Mouse (Mus musculus) forebrain, embryonic 14.5 days (tissue): Measurements from ENCODE around the gene Larp1. TPM values are rescaled to one million over a fixed set of nuclear protein-coding genes. Genes with fewer than 3 reads are reported as not detected.

Experiments
- ATAC-seq: fragments of 200-750 bp; cut with Nextera tagmentation; 2 replicates; pipeline ENCODE4 v1.8.0; 2017; ENCODE audit warnings: mild to moderate bottlenecking, moderate library complexity
- DNase-seq: peaks from one replicate; pipeline ENCODE4 v3.0.0-alpha.2; 2015; ENCODE audit warnings: low spot score
- H3K27ac ChIP-seq: fragments of 300-500 bp; sonication (generic); 2 replicates; pipeline ENCODE4 v1.5.1; 2014; ENCODE audit warnings: low read depth, mild to moderate bottlenecking, control low read depth, low read length, moderate library complexity
- H3K27me3 ChIP-seq: fragments of 300-500 bp; sonication (generic); replicated peaks from 2 replicates; pipeline ENCODE4 v1.6.1; 2014; ENCODE audit warnings: low read length, control low read depth, mixed read lengths; ENCODE audit not compliant: control insufficient read depth, insufficient read depth
- H3K36me3 ChIP-seq: fragments of 300-500 bp; sonication (generic); 2 replicates; pipeline ENCODE4 v1.6.1; 2014; ENCODE audit warnings: low read length, control low read depth; ENCODE audit not compliant: control insufficient read depth, insufficient read depth
- H3K4me1 ChIP-seq: fragments of 300-500 bp; sonication (generic); 2 replicates; pipeline ENCODE4 v1.6.1; 2014; ENCODE audit warnings: antibody characterized with exemption, low read length, control low read depth; ENCODE audit not compliant: control insufficient read depth, insufficient read depth
- H3K4me2 ChIP-seq: fragments of 300-500 bp; sonication (generic); 2 replicates; pipeline ENCODE4 v1.6.1; 2014; ENCODE audit warnings: mild to moderate bottlenecking, control low read depth, low read length
- H3K4me3 ChIP-seq: fragments of 300-500 bp; sonication (generic); 2 replicates; pipeline ENCODE4 v1.5.1; 2014; ENCODE audit warnings: low read depth, low read length, control low read depth
- H3K9ac ChIP-seq: fragments of 300-500 bp; sonication (generic); 2 replicates; pipeline ENCODE4 v1.6.1; 2014; ENCODE audit warnings: mild to moderate bottlenecking, low read length, control low read depth, moderate library complexity
- H3K9me3 ChIP-seq: fragments of 300-500 bp; sonication (generic); replicated peaks from 2 replicates; pipeline ENCODE4 v1.6.1; 2016; ENCODE audit warnings: low read length, control low read depth, mixed read lengths; ENCODE audit not compliant: control insufficient read depth
- WGBS: fragments of 180-500 bp; shearing (Covaris S2); extraction: QIAGEN DNeasy Blood & Tissue Kit; methylation state at CpG from one replicate; pipeline ENCODE4 v1.1.7; 2014; 5-methylcytosine and 5-hydroxymethylcytosine counted together
- polyA plus RNA-seq: library from polyadenylated mRNA; unstranded; fragments of >200 nt; fragmentation: Nextera tagmentation; extraction: Ambion mirVana; gene quantifications from 2 replicates; pipeline ENCODE4 v1.2.1, GENCODE M21; 2014

Gene Larp1
- polyA plus RNA-seq, 1 experiment from 2014 or later, result 11.8 TPM

- no peak for DNase-seq
- Histone ChIP-seq H3K4me3 (no peak overlapping the region), H3K36me3 (no peaks in the 10 kb centered on the region), H3K9ac (no peak overlapping the region), H3K4me2 (no peak overlapping the region), H3K4me1 (no peaks in the 10 kb centered on the region), H3K9me3 (no peaks in the 10 kb centered on the region), H3K27me3 (no peaks in the 10 kb centered on the region), H3K27ac (no peak overlapping the region)
- no peak for ATAC-seq
- 72% methylated on average over 9 of the region's 9 CpGs for WGBS
Measured at GRCm38 (mm10) chr11:57973913-57974234, 35.0 kb upstream of the Larp1 start.

- Histone ChIP-seq H3K27me3 (no peaks in the 10 kb centered on the region), H3K4me3 (no peak overlapping the region), H3K4me2 (no peak overlapping the region), H3K4me1 (no peaks in the 10 kb centered on the region), H3K9ac (no peak overlapping the region), H3K27ac (no peak overlapping the region), H3K9me3 (no peaks in the 10 kb centered on the region), H3K36me3 (no peaks in the 10 kb centered on the region)
- no peak for ATAC-seq
- no peak for DNase-seq
Measured at GRCm38 (mm10) chr11:57975876-57976275, 33.0 kb upstream of the Larp1 start.

GRCm38 (mm10) chr11:57977681-57978080 is 31.2 kb upstream of the Larp1 start:
- DNase-seq (no peak), ATAC-seq (no peak)
- no peak overlapping the region for H3K4me3 ChIP-seq
- no peak overlapping the region for H3K4me2 ChIP-seq
- no peaks in the 10 kb centered on the region for H3K4me1 ChIP-seq
- 100% methylated on average over 1 of the region's 1 CpGs for WGBS
- H3K9ac ChIP-seq, result no peak overlapping the region
- no peaks in the 10 kb centered on the region for H3K27me3 ChIP-seq
- H3K9me3 ChIP-seq, result no peaks in the 10 kb centered on the region
- H3K27ac ChIP-seq, result no peak overlapping the region
- no peaks in the 10 kb centered on the region for H3K36me3 ChIP-seq

- Histone ChIP-seq H3K9ac (no peak overlapping the region), H3K36me3 (no peaks in the 10 kb centered on the region), H3K27me3 (no peaks in the 10 kb centered on the region), H3K27ac (no peak overlapping the region), H3K9me3 (no peaks in the 10 kb centered on the region), H3K4me3 (no peak overlapping the region), H3K4me1 (no peaks in the 10 kb centered on the region), H3K4me2 (no peak overlapping the region)
- DNase-seq (no peak), ATAC-seq (no peak)
- WGBS, result 92% methylated on average over 6 of the region's 6 CpGs
Measured at GRCm38 (mm10) chr11:57979621-57980020, 29.2 kb upstream of the Larp1 start.

GRCm38 (mm10) chr11:57981083-57981809 is 27.6 kb upstream of the Larp1 start:
- Histone ChIP-seq H3K4me1 (no peaks in the 10 kb centered on the region), H3K36me3 (no peaks in the 10 kb centered on the region), H3K9ac (no peak overlapping the region), H3K4me2 (no peak overlapping the region), H3K9me3 (no peaks in the 10 kb centered on the region), H3K4me3 (no peak overlapping the region), H3K27me3 (no peaks in the 10 kb centered on the region), H3K27ac (no peak overlapping the region)
- no peak for DNase-seq
- WGBS, result 85% methylated on average over 12 of the region's 12 CpGs
- no peak for ATAC-seq

GRCm38 (mm10) chr11:57983480-57984342 is 25.2 kb upstream of the Larp1 start:
- Histone ChIP-seq H3K27me3 (no peaks in the 10 kb centered on the region), H3K9ac (no peak overlapping the region), H3K27ac (no peak overlapping the region), H3K4me2 (no peak overlapping the region), H3K9me3 (no peaks in the 10 kb centered on the region), H3K4me3 (no peak overlapping the region), H3K4me1 (no peaks in the 10 kb centered on the region), H3K36me3 (no peaks in the 10 kb centered on the region)
- DNase-seq (no peak), ATAC-seq (no peak)
- WGBS, result 45% methylated on average over 16 of the region's 16 CpGs

- no peak overlapping the region for H3K4me2 ChIP-seq
- 40% methylated on average over 3 of the region's 3 CpGs for WGBS
Measured at GRCm38 (mm10) chr11:57984343-57984666, 24.6 kb upstream of the Larp1 start.

GRCm38 (mm10) chr11:57985485-57985884 is 23.4 kb upstream of the Larp1 start:
- Histone ChIP-seq H3K9ac (no peak overlapping the region), H3K9me3 (no peaks in the 10 kb centered on the region), H3K4me2 (no peak overlapping the region), H3K4me1 (no peaks in the 10 kb centered on the region), H3K27me3 (no peaks in the 10 kb centered on the region), H3K4me3 (no peak overlapping the region), H3K27ac (no peak overlapping the region), H3K36me3 (no peaks in the 10 kb centered on the region)
- DNase-seq (no peak), ATAC-seq (no peak)
- WGBS, result 90% methylated on average over 2 of the region's 3 CpGs

More at GRCm38 (mm10) chr11:57984343-57984666, 24.6 kb upstream of the Larp1 start:
- Histone ChIP-seq H3K9ac (no peak overlapping the region), H3K9me3 (no peaks in the 10 kb centered on the region), H3K27me3 (no peaks in the 10 kb centered on the region), H3K27ac (no peak overlapping the region), H3K4me1 (no peaks in the 10 kb centered on the region), H3K4me3 (no peak overlapping the region), H3K36me3 (no peaks in the 10 kb centered on the region)
- ATAC-seq (no peak), DNase-seq (no peak)

GRCm38 (mm10) chr11:57986053-57986452 is 22.8 kb upstream of the Larp1 start:
- Histone ChIP-seq H3K4me3 (no peak overlapping the region), H3K27ac (no peak overlapping the region), H3K9me3 (no peaks in the 10 kb centered on the region), H3K4me1 (no peaks in the 10 kb centered on the region), H3K4me2 (no peak overlapping the region), H3K27me3 (no peaks in the 10 kb centered on the region), H3K9ac (no peak overlapping the region), H3K36me3 (no peaks in the 10 kb centered on the region)
- ATAC-seq (no peak), DNase-seq (no peak)
- WGBS, result 86% methylated on average over 6 of the region's 6 CpGs
